Mouse (Mus musculus): ENCODE results near the gene Sncb.
A peak's percentile ranks its signal among the peaks of the same experiment; 100 is the strongest.

Gene Sncb

DNA sequence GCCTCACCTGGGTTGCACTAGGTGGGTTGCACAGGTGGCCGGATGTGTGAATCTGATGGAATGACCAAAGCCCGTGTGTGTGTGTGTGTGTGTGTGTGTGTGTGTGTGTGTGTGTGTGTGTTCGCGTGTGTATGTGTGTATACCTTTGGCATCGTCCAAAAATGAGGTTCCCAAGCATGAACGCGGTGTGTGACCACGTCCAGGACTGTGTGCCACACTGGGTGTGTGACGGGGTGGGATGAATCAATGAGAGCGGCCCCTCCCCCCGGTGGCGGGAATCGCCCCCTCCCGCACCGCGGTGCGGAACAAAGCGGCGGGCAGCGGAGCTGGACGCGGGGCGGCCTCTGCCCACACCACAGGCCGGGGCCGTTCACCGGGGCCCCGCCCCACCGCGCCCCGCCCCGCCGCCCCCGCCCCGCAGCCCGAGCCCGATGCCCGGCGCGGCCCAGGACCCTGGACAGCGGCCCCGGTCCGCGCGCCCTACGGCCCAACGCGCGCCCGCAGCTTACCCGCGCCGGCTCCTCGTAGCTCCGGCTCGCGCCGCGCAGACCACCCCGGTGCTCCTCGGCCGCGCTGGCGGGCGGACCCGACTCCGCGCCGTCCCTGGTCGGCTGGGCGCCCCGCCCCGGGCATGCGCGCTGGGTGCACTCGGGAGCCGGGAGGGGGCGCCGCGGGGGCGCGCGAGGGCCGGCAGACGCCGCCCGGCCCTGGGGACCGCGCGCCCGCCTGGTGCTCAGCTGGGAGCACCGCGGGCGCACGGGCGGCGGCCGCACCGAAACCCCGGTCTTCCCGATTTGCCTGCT, 17.1 kb downstream of the Sncb start:
- peak; percentile 48 for DNase-seq (ENCODE audit: low spot score)

DNA sequence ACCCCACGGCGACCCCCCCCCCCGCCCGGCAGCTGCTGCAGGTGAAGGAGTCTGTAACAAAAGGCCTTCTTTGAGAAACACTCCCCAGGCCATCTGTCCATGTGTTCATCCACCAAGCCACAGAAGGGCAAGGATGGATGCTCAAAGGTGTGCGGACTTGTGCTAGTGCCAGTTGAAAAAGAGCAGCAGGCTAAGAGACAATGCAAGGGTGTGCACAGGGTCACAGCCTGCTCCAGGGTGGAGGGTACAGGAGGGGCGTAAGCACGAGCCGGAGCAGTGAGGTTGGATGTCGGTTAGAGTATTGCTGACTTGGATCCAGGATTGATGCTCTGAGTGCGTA, 17.7 kb downstream of the Sncb start:
- DNase-seq (ENCODE audit: low spot score): no peak

DNA sequence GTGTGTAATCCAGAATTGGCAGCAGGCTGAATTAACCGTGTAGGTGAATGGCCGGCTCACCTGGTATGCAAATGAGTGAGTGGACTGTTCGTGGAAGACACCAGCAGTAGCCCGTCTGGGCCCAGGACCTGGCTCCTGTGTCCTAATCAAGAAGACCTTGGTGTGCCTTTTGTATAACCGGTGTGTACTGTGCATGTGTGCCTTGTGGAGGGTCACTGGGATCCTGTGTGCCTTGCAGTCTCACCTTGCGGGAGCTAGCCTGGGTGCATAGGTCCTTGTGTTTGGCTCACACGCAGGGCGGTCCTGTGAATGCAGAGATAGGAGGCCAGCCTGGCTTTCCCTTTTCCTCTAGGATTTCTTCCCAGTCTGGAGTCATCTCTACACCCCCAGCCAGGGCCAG, 18.2 kb downstream of the Sncb start:
- DNase-seq (ENCODE audit: low spot score): no peak

DNA sequence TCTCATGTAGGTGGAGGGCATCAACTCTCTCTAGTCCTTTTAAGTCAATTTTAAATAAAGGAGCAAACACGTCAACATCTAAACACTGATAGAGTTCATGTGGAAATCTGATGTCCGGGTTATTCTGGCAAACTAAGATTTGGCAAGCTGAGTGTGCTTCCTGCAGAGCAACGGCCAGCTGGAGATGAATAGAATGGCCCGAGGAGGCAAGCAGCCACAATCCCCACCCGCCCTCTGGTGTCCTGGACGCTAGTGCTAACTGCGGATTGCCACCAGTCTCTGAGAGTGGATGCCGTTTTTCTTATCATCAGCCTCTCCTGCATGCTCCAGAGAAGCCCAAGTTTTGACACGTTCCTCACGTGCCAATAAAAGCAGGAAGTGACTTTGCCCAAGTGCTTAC, 19.5 kb downstream of the Sncb start:
- DNase-seq (ENCODE audit: low spot score): peak; percentile 69

DNA sequence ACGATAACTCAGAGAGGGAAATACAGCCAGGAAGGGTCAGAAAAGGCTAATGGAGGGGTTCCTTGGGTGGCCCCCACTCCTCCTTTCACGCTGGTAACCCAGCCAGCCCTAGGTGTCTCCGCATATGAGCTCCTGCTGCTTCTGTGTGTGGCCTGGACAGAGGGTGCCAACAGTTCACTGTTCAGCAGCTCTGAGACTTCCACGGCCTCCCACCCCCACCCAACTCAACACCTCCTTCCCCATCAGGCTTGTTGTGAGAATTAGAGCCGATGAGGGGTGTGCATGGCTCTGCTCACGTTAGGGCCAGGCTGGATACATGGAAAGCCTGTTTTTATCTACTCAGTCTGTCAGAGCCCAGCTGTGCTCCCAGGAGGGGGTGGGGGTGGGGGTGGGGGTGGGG, 20.3 kb downstream of the Sncb start:
- no peak for DNase-seq (ENCODE audit: low spot score)

DNA sequence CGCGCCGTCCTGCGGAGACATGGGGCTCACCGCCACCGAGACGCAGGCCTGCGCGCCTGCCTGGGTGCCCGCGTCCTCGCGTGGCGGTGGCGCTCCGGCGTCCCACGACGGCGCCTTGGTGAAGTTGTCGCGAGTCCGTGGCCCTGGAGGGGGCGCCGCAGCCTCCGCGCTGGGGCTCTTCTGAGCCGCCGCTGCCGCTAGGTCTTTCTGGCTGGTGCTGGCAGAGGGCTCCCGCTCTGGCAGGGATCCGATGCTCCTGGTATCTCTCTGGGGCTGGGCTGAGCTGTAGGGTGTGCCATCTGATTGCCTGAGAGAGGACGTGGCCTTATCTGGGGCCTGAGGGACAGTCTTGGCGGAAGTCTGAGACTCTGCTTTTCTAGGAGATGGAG, 28.2 kb downstream of the Sncb start:
- DNase-seq (ENCODE audit: low spot score): no peak

DNA sequence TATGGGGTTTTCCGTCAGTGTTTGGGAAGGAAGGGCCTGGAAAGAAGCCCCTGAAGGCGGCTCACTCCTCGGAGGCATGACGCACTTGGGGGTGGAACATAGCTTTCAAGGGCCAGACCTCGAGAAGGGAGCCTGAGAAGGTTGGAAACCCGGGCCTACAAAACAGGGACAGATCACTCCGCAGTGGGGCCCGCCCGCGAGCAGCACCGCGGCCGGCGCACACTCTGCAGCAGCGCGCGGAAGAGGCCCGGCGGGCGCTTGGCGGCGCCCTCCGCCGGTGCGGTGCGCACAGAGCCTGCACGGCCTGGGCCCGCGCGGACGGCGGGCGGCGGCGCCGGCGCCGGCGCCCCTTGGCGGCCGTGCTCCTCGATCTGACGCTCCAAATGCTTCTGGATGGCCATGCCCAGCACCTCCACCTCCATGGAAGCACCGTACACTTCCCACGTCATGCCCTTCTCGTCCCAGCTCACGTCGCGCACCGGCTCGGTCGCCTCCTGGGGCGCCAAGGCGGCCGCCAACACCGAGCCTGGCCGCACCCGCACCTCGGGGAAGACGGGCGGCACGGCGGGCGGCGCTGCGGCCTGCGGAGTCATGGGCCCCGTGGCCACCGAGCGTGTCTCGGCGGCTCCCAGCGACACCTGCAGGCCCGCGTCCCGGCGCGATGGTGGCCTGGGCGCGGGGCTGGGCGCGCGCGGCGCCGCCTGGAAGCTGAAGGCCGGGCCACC, 28.7 kb downstream of the Sncb start:
- DNase-seq (ENCODE audit: low spot score): no peak

DNA sequence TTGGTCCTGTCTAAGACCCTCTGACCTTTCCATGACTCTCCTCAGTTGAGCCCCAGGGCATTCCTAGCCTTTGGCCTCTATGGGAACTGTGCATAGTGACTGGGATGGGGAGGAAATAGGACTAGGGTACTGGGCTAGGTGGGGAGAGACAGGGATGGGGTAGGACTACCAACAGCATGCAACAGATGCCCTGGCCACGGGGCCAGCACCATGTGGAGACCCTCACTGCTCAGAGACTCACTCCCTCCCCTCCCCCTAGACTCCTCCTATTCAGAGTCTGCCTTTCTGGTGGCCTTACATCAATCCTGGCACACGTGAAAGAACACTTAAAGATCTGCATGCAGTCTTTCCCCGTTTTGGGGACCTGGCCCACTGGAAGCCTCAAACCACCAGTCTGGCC, 29.5 kb downstream of the Sncb start:
- no peak for DNase-seq (ENCODE audit: low spot score)

DNA sequence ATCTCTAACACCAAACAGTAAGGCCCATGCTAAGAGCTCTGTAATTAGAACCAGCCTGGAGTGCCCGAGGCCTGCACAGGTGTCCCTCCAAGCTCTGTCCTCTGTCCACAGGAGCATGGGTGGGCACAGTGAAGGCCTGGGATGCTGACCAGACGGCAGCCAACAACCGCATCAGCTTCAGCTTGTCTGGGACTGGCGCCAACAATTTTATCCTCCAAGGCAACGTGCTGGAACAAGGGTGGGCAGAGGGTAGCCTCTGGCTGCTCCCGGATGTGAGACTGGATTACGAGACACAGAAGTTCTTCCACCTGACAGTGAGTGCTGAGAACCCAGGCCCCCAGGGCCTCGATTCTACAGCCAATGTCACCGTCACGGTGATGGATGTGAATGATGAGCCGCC, 40.3 kb downstream of the Sncb start:
- peak; percentile 71 for DNase-seq (ENCODE audit: low spot score)

DNA sequence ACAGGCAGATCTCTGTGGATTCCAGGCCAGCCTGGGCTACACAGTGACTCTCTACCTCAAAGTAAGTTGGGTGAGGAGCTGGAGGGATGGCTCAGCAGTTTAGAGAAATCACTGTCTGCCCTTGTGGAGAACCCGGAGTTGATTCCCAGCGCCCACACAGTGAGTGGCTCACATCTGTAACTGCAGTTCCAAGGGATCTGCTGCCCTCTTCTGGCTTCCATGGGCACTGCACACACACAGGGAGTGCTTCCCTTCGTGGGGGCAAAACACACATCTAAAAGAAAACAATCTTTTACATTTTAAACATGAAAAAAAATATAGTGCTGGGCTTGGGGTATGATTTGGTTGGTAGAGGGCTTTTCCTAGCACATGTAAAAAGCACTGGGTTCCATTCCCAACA, 43.3 kb downstream of the Sncb start:
- DNase-seq (ENCODE audit: low spot score): no peak

DNA sequence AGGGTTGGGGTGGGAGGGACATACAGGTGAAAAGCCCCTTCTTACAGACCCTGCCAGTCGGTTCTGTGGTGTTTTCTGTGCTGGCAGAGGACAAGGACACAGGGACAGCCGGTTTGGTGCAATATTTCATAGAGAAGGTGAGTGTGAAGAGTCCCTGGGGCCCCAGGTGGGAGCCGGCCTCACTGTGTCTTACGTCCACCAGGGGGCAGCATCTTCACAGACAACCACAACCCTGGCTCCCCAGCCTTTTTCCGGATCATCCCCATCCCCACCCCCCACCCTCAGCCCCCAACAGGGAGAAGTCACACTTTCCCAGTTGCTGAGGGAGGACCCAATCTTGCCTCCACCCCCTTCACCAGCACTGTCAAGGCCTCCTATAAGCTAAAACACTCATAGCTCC, 49.5 kb downstream of the Sncb start:
- peak; percentile 61 for DNase-seq (ENCODE audit: low spot score)

DNA sequence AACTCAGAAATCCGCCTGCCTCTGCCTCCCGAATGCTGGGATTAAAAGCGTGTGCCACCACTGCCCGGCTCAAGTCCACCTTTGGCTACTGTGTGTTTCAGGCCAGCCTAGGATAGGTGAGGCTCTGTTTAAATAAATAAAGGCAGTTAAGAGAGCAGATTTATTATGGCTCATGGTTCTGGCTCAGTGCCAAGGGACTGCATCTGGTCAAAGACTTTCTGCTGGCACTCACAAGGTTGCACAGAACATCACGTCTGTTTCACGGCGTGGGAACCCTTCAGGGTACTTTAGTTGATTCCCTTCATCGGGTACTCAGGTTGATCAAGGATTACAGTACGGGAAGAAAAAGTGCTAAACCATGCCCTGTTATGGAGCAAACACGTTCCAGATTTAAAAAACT, 51.4 kb downstream of the Sncb start:
- DNase-seq (ENCODE audit: low spot score): peak; percentile 81

DNA sequence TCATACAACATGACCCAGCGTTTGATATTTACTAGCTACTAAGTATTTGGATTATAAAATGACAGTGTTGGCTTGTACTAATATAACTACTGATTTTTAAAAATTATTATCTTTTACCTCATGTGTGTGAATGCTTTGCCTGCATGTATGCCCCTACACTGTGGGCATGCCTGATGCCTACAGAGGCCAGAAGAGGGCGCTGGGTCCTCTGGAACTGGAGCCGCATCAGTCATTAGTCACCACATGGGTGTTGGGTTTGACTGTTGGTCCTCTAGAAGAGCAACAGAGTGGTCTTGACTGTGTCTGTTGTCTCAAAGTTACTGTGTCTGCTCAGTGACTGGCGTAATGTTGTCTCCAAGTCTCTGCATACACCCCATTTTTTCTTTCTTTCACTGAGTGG, 52.0 kb downstream of the Sncb start:
- no peak for DNase-seq (ENCODE audit: low spot score)

DNA sequence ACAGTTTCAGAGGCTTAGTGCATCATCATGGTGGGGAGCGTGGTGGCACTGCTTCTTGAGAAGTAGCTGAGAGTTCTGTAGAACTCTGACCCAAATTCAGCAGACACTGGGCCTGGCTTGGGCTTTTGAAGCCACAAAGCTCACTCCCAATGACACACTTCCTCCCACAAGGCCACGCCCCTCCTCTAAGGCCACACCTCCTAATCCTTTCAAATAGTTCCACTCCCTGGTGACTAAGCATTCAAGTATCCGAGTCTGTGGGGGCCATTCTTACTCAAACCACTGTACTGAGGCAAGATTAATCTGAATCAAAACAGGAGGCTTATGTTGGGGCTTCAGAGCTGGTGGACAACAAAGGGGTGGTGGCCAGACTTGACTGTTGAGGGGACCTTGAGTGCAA, 55.5 kb downstream of the Sncb start:
- no peak for DNase-seq (ENCODE audit: low spot score)
